Mouse (Mus musculus) cerebellum, adult 11 months (tissue): ENCODE measurements at regions not wholly inside any gene's neighbourhood (a gene's known extent, or its start where the extent isn't known, plus 50 kb on each side); places are given as distances from the start of the nearest gene placed in this dataset.
"Not testable (repeated sequence)": the region's sequence is repeated elsewhere in the genome, so short reads cannot be mapped to it uniquely, and the experiment has no call there.

Source experiments
- DNase-seq: peaks from one replicate; pipeline ENCODE4 v3.0.0; 2022

- no peak for DNase-seq
Observed at GRCm38 (mm10) chr5:118464931-118465801, 95.3 kb upstream of the Med13l start.

GRCm38 (mm10) chr5:118465991-118466750 is 94.3 kb upstream of the Med13l start:
- DNase-seq, result no peak

GRCm38 (mm10) chr5:118468739-118469138 is 91.7 kb upstream of the Med13l start:
- DNase-seq, result no peak

GRCm38 (mm10) chr5:118471569-118471968 is 88.9 kb upstream of the Med13l start:
- no peak for DNase-seq

- no peak for DNase-seq
Observed at GRCm38 (mm10) chr5:118472291-118472690, 88.2 kb upstream of the Med13l start.

- no peak for DNase-seq
Observed at GRCm38 (mm10) chr5:118473128-118473730, 87.2 kb upstream of the Med13l start.

- DNase-seq, result no peak
Observed at GRCm38 (mm10) chr5:118476597-118476996, 83.9 kb upstream of the Med13l start.

GRCm38 (mm10) chr5:118477131-118478119 is 83.1 kb upstream of the Med13l start:
- no peak for DNase-seq

- no peak for DNase-seq
Observed at GRCm38 (mm10) chr5:118478120-118478768, 82.2 kb upstream of the Med13l start.

GRCm38 (mm10) chr5:118480000-118480399 is 80.5 kb upstream of the Med13l start:
- no peak for DNase-seq

- DNase-seq, result no peak
Observed at GRCm38 (mm10) chr5:118480965-118481793, 79.3 kb upstream of the Med13l start.

- no peak for DNase-seq
Observed at GRCm38 (mm10) chr5:118481794-118482049, 78.8 kb upstream of the Med13l start.

GRCm38 (mm10) chr5:118482598-118482997 is 77.9 kb upstream of the Med13l start:
- no peak for DNase-seq

GRCm38 (mm10) chr5:118483001-118483400 is 77.5 kb upstream of the Med13l start:
- DNase-seq, result no peak

GRCm38 (mm10) chr5:118483532-118483931 is 76.9 kb upstream of the Med13l start:
- no peak for DNase-seq

GRCm38 (mm10) chr5:118485191-118485590 is 75.3 kb upstream of the Med13l start:
- DNase-seq, result no peak

- not testable (repeated sequence) for DNase-seq
Observed at GRCm38 (mm10) chr5:118492522-118492921, 68.0 kb upstream of the Med13l start.

GRCm38 (mm10) chr5:118494649-118495477 is 65.6 kb upstream of the Med13l start:
- no peak for DNase-seq

- DNase-seq, result no peak
Observed at GRCm38 (mm10) chr5:118495478-118495760, 65.1 kb upstream of the Med13l start.

- DNase-seq, result no peak
Observed at GRCm38 (mm10) chr5:118501624-118502023, 58.9 kb upstream of the Med13l start.
